Mouse (Mus musculus) lung, postnatal 10 days (tissue): Measurements from ENCODE around the gene Bnip1.
A peak's percentile ranks its signal among the peaks of the same experiment; 100 is the strongest.

ENCODE experiments used
- DNase-seq: peaks from one replicate; pipeline ENCODE4 v3.0.0; 2021

Gene Bnip1

DNA sequence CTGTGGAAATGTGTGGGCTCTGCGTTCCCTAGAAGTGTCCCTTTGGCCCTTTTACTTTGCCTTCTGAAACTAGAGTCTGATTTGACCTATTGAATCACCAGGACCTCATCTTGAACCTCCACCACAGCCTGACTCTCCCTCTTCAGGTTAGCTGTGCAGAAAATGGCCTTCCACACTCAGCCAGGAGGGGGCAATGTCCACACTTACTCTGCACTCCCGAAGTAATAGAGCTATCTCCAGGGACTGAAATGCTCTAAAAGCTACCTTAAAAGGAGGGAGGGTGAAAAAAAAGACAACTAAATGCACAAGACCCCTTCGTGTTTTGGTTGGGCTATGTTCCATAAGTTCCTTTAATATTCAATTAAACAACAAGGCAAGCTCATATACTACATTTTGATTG, 13.9 kb downstream of the Bnip1 start:
- peak; percentile 78 for DNase-seq

DNA sequence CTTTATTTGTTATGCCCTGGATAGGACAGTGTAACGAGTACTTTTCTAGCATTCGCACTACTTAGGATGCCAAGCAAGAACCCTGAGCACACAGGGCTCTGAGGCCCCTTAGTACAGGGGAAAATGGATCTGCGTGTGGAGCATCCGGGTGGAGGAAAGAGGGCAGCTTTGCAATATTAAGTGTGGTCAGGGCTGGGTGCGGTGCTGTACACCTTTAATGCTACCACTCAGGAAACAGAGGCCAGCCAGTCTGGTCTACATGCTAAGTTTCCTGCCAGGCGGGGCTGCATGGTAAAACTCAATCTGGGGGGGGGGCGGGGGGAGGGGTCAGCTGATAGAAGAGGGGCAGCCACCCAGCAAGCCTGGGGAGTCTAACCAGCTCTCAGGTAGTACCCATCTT, 14.5 kb downstream of the Bnip1 start:
- no peak for DNase-seq

DNA sequence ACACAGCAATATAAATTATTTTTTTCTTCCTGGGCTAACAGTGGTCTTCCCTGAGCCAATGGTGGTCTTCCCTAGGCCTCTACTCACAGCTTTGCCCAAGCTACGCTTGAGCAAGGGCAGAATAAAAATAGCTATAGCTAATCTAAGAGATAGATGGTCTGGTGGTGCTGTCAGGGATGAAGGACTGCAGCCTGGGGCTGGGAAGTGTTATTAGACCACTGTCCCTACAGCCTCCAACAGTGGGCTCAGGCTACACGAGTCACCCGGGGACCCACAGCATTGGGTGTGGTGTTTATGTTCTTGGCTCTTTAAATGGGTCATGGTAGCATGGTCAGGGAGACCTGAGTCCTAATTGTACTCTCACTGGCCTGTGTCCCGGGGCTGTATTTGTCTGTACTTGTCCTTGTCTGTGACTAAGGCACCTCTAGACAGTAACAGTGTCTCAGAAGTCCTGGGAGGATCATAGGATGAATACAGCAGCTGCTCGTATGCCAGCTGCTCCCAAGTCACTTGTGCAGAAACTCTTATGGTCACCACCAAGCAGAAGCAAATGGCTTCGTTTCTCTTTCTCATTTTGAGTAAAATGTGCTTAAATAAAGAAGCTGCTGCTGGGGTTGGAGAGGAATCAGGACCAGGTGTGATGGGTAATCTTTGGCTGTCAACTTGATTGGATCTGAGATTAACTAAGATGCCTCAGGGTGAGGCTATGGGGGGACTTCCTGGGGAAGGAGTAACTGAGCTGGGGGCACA, 16.7 kb downstream of the Bnip1 start:
- no peak for DNase-seq

DNA sequence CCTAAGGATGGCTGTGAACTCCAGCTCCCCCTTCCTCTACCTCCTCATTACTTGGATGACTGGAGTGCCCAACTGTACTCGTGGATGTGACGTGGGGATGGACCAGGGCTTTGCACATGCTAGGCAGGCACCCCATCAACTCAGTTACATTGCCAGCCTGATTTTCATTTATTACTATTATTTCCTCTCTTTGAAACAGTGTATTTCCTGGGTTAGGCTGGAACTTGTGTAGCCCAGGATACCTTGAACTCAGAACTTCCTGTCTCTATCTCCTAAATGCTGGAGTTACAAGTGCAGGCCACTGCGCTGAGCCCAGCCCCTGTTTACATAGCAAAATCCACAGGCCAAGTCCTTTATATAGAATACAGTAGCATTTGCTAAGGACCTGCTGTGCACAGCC, 22.0 kb downstream of the Bnip1 start:
- DNase-seq: no peak

DNA sequence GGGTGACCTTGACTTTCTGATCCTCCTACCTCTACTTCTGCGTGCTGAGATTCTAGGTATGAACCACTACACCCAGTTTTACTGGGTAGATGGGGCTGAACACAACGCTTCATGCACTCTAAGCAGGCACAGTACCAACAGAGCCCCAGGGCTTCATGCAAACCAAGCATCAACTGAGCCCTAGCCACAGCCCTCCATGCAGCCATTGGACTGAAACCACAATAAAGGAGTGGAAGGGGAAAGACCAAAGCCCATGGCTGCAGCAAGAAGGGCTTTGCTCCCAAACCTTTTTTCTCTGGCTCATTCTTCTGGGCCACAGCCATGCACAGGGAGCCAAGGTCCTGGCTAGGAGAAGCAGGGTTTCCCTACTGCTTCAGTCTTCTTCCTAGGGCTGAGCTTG, 31.7 kb downstream of the Bnip1 start:
- no peak for DNase-seq

DNA sequence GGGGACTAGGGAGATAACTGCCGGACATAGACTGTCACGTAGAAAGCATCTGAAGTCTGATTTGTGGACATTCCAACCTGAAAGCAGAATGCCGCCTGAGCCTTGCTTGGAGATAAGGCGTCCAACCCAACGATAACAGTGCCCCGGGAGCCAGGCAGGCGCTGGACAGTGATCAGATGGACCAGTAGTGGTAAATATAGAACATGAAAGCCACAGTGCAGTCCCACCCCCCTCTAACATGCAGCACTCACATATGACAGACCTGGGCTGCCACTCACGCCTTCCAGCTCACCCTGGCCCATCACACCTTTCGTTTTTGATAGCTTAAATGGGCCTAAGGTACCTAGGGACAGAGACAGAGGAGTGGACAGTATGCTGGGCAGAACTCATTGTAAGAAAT, 32.6 kb downstream of the Bnip1 start:
- no peak for DNase-seq

DNA sequence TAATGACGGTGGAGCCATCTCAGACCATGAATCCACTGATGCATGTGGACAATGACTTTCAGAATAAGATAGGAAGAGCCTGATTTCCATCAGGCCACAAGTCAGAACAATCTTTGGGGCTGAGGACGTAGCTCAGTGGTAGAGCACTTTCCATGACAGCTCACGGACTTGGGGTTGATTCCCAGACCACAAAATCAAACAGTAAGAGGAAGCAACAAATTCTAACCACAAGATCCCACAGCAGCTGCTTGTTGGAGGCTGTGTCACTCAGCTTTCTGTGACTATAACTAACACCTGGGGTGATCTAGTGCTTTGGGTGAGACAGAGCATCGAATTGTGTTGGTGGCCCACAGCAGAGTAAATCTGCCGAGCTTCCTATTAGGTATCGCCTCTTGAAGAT, 35.9 kb downstream of the Bnip1 start:
- no peak for DNase-seq

DNA sequence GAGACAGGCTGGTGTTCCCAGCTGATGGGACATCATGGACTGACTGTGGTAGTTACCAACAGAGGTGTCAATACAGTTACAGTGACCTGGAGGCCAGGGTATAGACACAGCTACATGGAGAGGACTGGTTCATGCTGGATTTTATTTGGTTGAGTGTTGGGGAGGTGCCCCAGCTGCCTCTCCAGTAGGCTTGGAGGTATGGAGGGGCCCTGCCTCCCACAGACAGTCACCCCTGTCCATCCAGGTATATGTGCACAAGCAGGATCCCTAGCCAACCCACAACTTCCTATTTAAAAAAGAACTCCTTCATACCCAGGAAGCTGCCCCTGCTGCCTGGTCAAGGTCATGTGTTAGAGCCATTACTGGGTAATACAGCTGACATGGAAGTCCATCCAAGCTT, 36.9 kb downstream of the Bnip1 start:
- DNase-seq: no peak

DNA sequence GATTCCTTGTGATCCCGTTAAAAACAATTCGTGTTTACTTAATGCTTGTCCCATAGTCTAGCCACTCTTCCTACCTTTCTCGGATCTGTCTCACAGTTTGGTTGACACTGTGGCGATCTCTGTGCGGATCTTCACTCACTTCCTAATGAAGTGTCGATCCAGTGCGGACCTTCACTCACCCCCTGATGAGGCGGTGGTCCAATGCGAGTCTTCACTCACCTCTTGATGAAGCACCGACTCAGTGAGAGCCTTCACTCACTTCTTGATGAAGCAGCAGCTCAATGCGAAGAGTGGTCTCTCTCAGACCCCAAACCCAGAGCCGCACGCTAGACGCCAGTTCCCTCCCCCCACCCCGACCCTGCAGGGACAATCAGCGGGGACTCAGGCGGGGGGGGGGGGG, 45.3 kb downstream of the Bnip1 start:
- DNase-seq: no peak

DNA sequence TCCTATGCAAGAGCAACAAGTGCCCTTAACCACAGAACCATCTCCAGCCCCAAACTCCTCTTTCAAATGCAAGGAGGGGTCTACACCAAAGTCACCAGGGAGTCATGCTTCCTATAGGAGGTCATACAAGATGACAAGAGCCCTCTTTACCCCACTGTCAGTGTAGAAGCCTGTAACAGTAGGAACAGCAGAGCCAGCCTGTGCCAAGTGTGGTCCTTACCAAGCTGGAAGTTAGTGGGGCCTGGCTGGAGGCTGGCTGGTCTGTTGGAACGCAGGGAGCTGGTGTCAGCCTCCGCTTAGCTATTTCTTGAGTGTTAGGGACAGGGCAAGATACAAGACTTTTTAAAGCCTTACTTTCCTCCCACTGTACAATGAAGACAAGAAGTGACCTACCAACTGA, 52.9 kb downstream of the Bnip1 start:
- DNase-seq: no peak

DNA sequence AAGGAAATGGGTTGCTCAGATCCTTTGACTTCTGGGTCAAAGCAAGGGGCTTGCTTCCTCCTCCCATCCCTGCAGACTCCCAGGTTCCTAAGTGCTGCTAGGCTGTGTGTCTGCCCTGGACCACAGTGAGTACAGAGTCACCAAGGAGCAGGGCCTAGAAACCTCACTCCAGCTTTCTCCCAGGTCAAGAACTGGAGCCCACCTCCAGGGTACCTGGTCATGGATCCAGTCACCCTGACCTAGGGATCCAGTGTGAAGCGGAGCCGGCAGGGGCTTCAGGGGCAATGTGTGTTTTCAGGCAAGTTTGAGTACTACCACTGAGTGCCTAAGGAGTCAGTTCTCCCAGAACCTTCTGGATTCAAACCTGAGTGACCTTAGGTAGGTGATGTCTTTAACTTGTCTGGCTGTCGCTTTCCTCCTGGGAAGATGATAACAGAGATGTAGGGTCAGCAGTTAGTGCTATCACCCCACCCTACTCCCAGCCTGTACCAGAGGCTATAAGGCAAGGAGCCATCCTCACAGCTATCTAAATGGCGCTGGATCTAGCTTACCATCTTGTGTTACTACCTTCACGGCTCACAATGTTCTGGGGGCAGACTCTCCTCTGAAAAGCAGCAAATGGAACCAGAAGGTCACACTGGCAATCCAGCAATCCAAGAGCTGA, 53.6 kb downstream of the Bnip1 start:
- DNase-seq: no peak

DNA sequence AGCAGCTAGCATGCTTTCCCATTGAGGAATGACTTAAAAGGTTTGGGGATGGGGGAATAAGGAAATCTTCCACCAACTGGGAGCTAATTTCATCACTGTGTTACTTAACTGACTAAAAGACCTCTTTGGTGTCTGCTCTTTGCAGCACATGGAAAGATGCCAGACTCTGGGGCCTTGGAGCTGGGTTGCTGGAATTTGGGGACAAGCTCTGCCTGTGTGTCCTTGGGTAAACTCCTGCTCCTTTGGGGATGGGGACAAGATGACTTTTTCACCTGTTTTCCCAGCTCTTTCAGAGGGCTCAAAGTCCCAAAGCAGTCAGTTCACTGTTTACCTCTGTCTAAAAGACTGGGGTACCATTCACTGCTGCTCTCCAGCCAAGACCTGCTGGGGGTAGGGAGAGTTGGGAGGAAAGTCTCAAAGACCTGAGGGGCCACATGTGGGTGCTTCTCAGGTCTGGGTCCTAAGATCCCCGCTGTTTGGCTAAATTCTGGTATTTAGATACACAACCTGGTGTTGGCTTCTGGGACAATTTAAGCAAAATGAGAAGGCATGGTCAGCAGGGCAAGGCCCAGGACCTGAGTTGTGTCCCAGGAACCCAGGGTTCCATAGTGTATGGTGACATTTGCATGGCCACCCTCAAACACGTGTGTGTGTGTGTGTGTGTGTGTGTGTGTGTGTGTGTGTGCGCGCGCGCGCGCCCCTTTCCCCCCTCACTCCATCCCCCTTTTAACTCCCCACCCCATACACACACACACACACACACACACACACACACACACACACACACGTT, 54.3 kb downstream of the Bnip1 start:
- DNase-seq: no peak

DNA sequence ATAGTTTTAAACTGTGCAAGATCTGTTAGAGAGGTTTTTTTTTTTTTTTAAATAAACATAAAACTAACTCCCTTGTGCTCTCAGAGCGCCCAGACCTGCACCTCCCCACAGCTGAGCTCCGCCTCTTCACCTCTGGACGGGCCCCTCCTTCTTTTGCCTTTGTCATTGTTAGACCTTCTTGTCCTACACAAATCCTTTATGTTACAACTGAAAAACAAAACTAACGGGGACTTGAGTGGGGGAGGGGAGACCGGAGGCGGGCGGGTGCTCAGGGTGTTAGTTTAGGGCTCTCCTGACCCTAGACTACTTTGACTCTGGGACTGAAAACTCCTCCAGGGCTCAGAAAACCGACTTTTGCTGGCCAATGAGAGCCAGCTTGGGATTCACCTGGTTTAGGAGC, 55.1 kb downstream of the Bnip1 start:
- no peak for DNase-seq

DNA sequence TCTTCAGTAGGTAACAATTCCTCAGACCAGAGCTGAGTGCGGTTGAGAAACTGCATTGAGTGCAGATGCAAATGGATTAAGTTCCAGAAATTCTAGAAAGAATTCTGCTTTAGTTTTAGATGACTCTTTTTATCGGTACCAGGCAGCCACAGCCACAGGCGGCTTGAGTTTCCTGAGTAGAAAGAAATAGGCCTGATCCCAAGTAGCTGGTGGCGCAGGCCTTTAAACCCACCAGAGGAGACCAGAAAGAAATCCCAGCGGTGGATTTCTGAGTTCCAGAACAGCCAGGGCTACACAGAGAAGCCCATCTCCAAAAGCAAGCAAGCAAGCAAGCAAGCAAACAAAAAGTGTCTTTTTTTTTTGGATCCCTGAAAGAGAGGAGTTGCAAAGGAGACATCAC, 55.5 kb downstream of the Bnip1 start:
- DNase-seq: no peak

DNA sequence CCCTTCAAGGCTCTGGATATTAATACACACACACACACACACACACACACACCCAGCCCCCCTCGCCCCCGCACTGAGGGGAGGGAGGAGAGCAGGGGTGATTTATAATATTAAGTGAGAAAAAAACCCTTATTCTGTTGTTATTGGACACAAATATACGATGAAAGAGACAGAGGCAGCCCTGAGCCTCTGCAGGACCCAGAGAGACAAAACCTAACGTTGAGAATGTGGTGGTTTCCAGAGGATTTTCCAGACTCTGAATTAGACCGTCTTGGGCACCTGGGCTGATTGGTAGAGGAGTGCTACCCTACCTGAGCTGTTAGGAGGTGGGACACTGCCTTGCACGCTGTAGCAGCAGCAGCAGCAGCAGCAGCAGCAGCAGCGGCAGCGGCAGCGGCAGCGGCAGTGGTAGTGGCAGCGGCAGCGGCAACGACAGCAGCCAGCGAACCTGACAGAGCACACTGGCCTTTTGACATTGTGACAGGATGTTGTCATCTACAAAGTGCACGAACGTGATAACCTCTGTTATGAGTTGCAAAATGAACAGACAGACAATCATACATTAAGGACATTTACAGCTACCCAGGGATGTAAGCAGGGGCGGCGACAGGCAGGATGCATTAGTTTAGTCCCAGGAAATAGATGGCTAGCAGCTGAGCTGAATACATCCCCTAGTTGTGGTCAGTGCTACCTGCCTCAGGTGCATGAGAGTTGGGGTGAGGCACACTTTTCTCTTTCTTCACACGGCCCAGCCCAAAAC, 56.1 kb downstream of the Bnip1 start:
- no peak for DNase-seq

DNA sequence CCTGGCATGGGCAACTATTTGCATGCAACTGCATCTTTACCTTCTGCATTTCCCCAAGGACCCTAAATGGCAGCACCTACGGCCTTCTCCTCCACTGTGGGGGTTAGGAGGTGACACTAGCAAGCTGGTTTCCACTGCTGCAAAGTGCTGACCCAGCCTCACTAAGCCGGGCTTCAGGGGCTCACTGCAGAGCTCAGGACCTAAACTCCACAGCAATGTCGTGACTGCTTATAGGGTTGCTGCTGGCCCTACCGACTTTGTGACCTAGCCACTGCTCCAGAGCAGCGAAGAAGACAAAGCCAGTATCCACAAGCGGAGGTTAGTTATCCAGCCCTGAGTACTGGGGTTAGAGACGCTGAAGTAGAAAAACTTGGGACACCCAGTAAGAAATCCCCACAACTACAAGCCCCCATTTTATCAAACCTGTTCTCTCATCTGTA, 56.7 kb downstream of the Bnip1 start:
- DNase-seq: no peak

DNA sequence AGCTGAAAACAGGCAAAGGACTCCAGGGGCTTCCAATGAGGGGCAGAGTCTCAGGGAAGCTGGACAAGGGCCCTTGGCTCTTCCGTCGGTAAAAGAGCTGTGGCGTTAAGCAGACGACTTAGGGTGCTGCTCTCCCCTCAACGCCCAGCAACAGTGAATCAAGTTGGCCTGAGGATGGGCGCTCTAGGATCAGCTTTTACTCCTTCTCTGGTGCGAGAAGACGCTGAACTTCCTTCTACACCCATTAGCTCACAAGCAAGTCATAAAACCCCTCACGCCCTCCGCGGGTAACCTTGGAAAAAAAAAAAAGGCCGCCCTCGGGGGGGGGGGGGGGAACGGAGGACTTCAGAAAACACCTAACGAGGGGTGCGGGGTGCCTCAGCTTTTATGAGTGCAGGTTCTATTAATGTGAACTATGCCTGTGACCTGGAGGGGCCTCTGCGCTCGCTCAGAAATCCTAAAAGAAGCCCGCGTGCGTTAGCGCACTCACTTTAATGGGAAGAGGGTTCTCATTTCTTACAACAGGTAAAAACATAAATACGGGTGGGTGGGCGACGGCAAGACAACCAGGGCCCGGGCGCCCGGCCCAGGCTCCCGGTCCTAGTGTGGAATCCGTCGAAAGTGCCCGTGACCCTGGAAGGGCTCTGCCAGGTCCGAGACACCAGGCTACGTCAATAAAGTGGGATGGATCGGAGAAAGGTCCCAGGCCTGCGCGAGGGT, 57.5 kb downstream of the Bnip1 start:
- no peak for DNase-seq

DNA sequence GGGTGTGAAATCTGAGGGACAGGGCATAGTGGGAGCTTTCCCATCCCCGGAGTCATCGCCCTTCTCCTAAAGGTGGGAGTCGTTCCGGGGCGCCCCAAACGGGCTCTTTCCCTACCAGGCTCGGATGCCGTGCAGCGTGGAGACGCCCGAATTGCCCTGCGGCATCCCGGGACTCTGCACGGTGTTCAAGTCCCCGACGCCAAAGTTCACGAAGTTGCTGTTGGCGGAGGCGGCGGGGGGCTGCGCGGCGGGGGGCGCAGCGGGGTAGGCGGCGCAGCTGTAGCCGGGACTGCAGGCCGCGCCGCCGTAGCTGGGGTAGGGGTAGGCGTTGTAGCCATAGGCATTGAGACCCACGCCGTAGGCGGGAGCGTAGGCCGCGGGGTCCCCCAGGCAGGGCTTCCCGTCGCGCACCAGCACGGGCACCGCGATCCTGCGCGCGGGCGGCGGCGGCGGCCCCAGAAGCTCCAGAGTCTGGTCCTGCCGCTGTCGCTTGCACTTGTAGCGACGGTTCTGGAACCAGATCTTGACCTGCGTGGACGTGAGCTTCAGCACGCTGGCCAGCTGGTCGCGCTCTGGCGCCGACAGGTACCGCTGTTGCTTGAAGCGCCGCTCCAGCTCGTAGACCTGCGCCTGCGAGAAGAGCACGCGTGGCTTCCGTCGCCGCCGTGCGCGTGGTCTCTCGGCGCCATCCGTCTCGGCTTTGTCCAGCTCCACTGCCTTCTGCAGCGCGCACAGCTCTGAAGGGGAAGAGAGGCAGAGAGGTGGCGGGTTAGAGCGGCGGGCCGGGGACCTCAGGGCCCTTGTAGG, 58.2 kb downstream of the Bnip1 start:
- no peak for DNase-seq

DNA sequence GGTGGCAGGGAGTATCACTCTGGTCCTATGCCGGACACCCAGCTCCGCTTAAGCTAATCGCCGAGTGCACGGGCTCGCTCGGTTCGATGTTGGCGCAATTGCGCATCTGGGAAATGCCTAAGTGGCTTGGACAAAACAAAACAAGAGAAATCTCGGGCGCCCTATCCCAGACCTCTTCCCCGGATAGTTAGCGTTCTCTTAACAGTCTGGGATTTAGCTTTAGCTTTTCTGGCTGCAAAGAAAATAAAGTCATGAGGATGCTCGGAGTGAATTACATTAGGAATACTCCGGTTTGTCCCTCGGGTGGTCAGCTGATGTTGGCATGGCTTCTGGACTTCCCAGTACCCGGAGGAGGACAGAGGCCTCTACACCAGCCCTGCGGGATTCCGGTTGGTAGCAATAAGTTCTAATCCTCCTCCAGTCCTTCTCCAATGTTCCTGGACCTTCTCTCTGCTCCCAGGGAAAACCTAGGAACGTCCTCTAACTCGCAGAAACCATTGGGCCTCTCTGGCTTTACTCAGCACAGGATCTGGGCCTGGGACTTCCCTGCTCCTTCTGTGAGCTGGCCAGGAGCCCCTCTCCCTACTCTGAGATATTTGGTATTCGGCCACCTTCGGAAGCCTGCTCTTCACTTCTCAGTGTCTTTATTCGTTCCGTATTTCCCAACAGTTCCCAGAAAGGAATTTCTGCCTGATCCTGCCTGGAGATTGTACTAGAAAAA, 59.0 kb downstream of the Bnip1 start:
- DNase-seq: no peak

DNA sequence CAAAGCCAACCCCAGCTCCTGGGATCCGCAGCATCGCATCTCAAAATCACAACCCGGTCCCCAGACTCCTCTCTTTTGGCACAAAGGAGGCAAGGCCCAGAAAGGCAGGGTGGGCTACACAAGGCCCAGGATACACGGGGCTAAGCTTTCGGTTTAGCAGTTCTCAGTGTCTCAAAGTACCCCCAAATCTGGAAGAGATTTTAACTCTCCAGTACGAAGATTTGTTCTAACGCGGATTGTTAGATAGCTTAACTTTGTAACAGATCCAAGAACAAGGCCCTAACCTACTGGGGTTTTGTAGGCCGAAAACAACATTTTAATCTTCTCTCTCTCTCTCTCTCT, 59.5 kb downstream of the Bnip1 start:
- no peak for DNase-seq
